ENCODE assay signal across 16 mouse cellular contexts in genomic region chr19:32752357-32752756, GRCm38 (mm10).
"Had no signal": no experiment of that assay in that cellular context is flagged by ENCODE, and none has a peak within 500 bp of the region (broad histone marks: within the 10 kb centered on the region; RNA-seq: fewer than 3 reads in every experiment).

No protein-coding gene starts in this region.

- H3K4me3 ChIP-seq: lung, embryonic 15.5 days; megakaryocyte, embryonic 14.5 days; midbrain, embryonic 13.5 days; midbrain, embryonic 15.5 days; neural tube, embryonic 12.5 days; stomach, embryonic 15.5 days had no signal

- DNase-seq: lung, adult 2 months; lung, postnatal 14 days; lung, postnatal 36 days; right cerebral cortex, postnatal 14 days; thymus, adult 2 months; thymus, postnatal 4 days had no signal

- H3K27me3 ChIP-seq: stomach, embryonic 15.5 days had no signal

- H3K36me3 ChIP-seq: lung, embryonic 15.5 days; midbrain, embryonic 13.5 days; midbrain, embryonic 15.5 days; neural tube, embryonic 12.5 days; stomach, embryonic 15.5 days had no signal

- H3K9me3 ChIP-seq: lung, embryonic 15.5 days; megakaryocyte, embryonic 14.5 days; midbrain, embryonic 13.5 days; midbrain, embryonic 15.5 days; neural tube, embryonic 12.5 days; stomach, embryonic 15.5 days had no signal

- H3K4me1 ChIP-seq: stomach, embryonic 15.5 days had no signal

- H3K9ac ChIP-seq: lung, embryonic 15.5 days; midbrain, embryonic 13.5 days; midbrain, embryonic 15.5 days; neural tube, embryonic 12.5 days; stomach, embryonic 15.5 days had no signal

- H3K27ac ChIP-seq: lung, embryonic 15.5 days; macrophage; midbrain, embryonic 13.5 days; midbrain, embryonic 15.5 days; neural tube, embryonic 12.5 days; stomach, embryonic 15.5 days; stomach, postnatal 0 days had no signal

- H3K4me2 ChIP-seq: lung, embryonic 15.5 days; midbrain, embryonic 11.5 days; midbrain, embryonic 13.5 days; midbrain, embryonic 15.5 days; neural tube, embryonic 12.5 days; stomach, embryonic 15.5 days had no signal

- ATAC-seq: lung, postnatal 0 days; midbrain, embryonic 13.5 days; midbrain, embryonic 15.5 days had no signal
